Mouse (Mus musculus): ENCODE data around the gene Mmp23.
"Not testable (repeated sequence)": the region's sequence is repeated elsewhere in the genome, so short reads cannot be mapped to it uniquely, and the experiment has no call there.

Gene Mmp23

DNA sequence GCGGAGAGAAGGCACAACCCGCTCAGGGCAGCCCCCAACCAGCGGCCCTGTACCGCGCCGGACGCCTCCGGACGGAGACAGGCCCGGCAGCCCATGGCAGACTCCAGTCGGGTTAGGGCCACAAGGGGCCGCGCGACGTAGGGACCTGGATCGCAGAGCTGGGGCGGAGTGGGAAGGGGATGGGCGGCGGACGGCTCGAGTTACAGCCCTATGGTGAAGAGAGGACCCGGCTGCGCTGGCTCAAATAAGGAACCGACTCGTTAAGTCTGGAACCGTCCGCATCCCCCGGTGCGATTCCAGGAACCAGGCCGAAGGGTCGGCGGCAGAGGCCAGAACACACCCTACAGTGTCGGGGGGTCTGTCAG lies at the start of gene Mmp23:
Mmp23 (minus strand) TSS at position 299 of the 365 bp plus-strand sequence.
- DNase-seq (ENCODE audit: low spot score): no peak

DNA sequence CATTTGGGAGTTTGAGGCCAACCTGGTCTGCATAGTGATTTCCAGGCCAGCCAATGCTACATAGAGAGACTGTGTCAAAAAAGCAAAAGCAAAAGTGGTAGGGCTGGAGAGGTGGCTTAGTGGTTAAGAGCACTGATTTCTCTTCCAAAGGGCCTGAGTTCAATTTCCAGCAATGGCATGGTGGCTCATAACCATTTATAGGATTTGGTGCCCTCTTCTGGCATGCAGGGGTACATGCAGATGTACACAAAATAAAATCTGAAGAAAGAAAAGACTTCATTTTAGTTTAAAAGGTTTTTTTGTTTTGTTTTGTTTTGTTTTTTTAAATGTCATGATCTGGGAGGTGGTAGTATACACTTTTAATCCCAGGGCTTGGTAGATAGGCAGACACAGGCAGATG lies 47.2 kb upstream of the Mmp23 start:
- DNase-seq (ENCODE audit: low spot score): peak; percentile 37

- DNase-seq (ENCODE audit: low spot score): no peak
Observed at GRCm38 (mm10) chr4:155696261-155697255, 43.4 kb upstream of the Mmp23 start.

DNA sequence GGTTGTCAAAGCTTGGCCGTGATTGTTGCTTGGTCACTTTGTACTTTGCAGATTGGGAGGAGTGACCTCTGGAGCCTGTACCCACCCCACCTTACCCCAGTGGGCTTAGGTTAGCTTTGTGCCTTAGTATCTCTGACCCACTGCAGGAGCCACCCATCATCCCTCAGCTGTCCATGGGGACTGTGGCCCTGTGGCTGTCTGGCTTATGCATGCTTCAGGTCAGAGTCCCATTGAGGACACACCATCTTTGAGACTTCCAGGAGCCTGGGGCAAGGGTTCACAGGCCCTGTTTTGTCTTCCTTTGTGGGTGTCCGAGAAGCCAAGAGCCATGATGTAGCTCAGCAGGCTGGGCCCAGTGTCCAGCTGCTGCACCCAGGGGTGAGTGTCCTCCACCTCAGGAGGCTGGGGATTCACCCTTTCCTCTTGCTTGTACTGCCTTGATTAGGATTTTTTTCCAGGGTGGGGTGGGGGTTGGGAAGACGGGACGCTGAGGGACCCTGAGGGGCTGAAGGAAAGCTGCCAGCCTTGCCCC lies 42.4 kb upstream of the Mmp23 start:
- no peak for DNase-seq (ENCODE audit: low spot score)

DNA sequence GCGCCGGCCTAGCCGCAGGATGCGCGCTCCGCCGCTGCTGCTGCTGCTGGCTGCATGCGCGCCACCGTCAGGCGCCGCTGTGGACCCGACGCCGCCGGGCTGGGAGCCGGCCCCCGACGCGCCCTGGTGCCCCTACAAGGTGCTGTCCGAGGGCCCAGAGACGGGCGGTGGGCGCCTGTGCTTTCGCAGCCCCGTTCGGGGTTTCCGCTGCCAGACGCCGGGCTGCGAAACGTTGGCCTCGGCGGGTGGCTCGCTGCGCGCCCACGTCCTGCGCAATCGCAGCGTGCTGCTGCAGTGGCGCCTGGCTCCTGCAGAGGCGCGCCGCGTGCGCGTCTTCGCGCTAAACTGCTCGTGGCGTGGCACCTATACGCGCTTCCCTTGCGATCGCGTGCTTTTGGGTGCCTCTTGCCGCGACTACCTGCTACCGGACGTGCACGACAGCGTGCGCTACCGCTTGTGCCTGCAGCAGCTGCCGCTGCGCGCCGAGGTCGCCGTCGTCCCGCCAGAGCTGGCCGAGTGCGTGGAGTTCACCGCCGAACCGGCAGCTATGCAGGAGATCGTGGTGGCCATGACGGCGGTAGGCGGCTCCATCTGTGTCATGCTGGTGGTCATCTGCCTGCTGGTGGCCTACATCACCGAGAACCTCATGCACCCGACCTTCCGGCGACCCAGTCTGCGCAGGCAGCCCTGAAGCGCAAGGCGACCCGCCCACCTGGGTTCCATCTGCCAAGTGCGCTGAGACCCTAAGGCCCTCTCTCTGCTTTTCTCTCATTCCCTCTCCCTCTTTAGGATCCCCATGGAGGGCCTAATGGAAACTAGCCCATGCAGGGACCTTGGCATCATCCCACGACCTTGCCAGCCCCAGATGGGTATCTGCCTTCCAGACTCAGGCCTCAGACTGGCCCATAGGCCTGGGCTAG lies 41.6 kb upstream of the Mmp23 start:
- DNase-seq (ENCODE audit: low spot score): peak; percentile 88

GRCm38 (mm10) chr4:155694111-155694481 lies 40.9 kb upstream of the Mmp23 start, which contains the start of gene Fndc10:
Gene Fndc10, plus strand, starts transcription at chr4:155694342.
- no peak for DNase-seq (ENCODE audit: low spot score)

- DNase-seq (ENCODE audit: low spot score): peak; percentile 36
Observed at GRCm38 (mm10) chr4:155692421-155692820, 39.2 kb upstream of the Mmp23 start.

- DNase-seq (ENCODE audit: low spot score): no peak
Observed at GRCm38 (mm10) chr4:155690571-155691375, 37.6 kb upstream of the Mmp23 start.

DNA sequence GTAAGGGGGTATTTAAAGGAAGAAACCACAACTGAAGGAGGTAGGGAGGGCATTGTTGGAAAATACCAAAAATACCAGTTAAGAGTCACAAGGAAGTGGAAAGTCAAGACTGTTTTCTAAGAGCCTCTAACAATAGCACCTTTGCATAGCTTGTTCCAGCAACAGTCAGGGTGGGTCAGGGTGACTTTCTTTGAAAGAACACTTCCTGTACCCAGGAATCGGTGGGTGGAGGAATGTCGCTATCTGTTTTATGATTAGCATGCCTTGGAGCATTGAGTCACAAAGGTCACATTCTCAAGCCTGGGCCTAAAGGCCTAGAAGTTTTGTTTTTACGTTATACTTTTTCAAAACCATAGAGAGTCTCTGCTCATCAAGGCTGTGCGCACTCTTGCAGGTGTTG lies 34.6 kb upstream of the Mmp23 start:
- DNase-seq (ENCODE audit: low spot score): not testable (repeated sequence)

DNA sequence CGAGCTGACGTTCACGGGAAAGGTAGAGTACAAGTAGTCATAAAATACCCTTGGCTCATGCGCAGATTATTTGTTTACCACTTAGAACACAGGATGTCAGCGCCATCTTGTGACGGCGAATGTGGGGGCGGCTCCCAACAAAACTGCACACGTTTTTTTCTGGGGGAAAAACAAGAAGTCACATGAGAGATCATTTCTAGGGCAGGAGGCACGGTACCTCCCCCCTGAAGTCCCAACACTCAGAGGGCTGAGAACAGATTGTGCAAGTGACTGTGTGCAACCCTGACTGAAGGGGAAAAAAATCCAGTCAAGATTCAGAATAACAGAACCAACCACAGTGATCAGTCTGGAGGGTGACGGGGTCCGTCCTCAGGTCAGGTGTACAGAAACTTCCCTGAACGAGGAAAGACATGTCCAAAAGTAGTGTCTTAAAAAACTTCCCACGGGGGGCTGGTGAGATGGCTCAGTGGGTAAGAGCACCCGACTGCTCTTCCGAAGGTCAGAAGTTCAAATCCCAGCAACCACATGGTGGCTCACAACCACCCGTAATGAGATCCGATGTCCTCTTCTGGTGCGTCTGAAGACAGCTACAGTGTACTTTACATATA lies 30.6 kb upstream of the Mmp23 start:
- DNase-seq (ENCODE audit: low spot score): not testable (repeated sequence)

GRCm38 (mm10) chr4:155675991-155676390 lies 22.8 kb upstream of the Mmp23 start:
- DNase-seq (ENCODE audit: low spot score): peak; percentile 39

- DNase-seq (ENCODE audit: low spot score): no peak
Observed at GRCm38 (mm10) chr4:155672082-155672481, 18.9 kb upstream of the Mmp23 start.

DNA sequence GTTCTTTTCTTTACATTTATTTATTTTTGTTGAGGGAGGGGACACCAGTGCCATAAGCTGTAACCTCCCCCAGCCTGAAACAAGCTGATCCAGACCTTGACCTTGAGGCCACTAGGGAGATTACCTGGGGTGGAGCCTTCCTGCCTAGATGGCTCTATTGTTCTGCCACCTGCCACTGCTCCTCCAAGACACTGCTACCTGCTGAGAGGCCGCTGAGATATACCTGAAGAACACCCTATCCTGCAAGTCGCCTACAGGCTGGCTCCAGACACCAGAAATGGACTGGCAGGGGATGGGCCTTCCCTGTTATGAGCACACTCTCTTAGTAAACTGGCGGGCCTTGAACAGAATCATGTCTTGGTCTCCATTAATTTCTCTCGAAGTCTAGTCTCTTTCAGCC lies 17.1 kb upstream of the Mmp23 start:
- not testable (repeated sequence) for DNase-seq (ENCODE audit: low spot score)

DNA sequence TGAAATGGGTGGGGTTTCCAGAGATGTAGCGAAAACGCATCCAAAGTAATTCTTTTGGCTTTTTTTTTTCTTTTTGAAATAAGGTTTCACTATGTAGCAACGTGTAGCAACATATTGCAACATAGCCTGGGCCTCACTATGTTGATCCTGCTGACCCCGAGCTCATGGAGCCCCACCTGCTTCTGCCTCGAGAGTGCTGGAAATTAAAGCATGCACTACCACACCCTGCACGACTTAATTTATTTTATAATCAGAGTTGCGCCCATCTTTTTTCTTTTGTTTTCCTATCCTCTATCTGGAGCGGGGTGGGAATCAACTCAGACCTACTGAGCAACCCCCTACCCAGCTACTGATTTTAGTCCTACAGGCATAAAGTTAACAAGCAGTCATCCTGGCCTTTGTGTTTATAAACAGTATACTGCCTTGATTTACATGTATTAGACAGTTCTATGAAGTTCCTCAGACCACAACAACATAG lies 16.5 kb upstream of the Mmp23 start:
- DNase-seq (ENCODE audit: low spot score): no peak

GRCm38 (mm10) chr4:155668689-155669597 lies 15.8 kb upstream of the Mmp23 start, which contains the start of gene Mib2:
Gene Mib2, minus strand, starts transcription at chr4:155669198.
- DNase-seq (ENCODE audit: low spot score): peak; percentile 96

- DNase-seq (ENCODE audit: low spot score): peak; percentile 27
Observed at GRCm38 (mm10) chr4:155666903-155667302, 13.7 kb upstream of the Mmp23 start.

- DNase-seq (ENCODE audit: low spot score): no peak
Observed at GRCm38 (mm10) chr4:155660641-155661040, 7.5 kb upstream of the Mmp23 start.

DNA sequence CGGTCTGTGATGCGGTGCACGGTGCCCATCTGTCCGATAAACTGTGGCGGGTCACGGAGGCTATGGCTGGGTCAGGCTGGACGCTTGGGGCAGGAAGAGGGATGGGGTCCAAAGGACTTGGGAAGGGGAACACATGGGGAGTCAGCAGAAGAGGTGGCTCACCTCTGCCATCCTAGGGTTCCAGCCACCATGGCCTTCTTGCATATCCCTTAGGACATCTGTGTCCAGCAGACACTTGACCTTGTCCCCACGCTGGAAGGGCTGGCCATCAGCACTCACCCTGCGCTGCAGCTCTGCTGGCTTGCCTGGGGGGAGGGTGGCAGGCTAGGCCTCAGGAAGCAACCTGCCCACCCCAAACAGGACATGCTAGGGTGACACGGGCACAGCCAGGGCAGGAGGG lies 5.8 kb upstream of the Mmp23 start:
- no peak for DNase-seq (ENCODE audit: low spot score)

GRCm38 (mm10) chr4:155656214-155656751 lies 3.1 kb upstream of the Mmp23 start:
- no peak for DNase-seq (ENCODE audit: low spot score)

All from T-cell, adult 2 months (primary cell).